Mouse (Mus musculus): ENCODE measurements around the gene Grwd1.

GRCm38 (mm10) chr7:45815984-45816351 is 14.8 kb downstream of the Grwd1 start:
- TF ChIP-seq EP300 (IDR thresholded peaks at IDR 0.05; ENCODE audit: low read depth) (no peak), CTCF (IDR thresholded peaks at IDR 0.05; ENCODE audit: low read depth) (no peak)
